Mouse (Mus musculus): ENCODE data around the gene Fopnl.

Fopnl gene

DNA sequence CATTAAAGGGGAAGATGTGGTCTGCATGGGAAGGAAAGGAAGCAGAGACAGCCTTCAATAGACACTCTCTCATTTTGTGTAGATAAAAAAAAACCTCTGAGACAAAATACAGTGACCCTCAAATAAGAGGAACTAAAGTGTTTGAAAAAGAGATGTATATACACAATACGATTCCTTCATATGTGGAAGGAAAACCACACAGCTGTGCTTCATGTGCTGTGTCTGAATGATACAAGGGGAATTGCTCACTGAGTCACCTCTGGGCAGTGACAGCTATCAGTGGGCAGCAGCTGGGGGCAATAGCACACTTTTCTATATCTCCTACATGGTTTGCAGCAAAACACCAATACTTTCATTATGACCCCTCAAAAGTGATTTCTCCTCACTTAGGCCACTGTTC lies 9.8 kb downstream of the Fopnl start:
- no peak for DNase-seq (ENCODE audit: low spot score in 2 of 2)

GRCm38 (mm10) chr16:14306451-14306850 lies 10.8 kb downstream of the Fopnl start:
- DNase-seq (ENCODE audit: low spot score in 2 of 2): no peak

DNA sequence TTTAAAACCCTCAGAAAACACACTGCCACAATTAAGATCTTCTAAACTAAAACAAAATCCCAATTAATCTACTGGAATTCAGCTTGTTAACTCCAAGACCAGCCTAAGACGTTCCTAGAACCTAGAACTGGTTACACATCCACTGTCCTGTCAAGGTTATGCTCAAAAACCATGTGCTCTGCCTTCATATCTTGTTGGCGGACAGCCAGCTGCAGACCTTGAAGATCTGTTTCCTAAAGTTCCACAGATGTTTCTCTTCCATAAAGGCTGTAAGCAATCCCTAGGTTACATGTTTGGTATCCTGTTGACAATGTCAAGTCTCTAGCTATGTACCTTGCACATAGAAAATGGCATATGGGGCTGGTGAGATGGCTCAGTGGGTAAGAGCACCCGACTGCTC lies 12.4 kb downstream of the Fopnl start:
- DNase-seq (ENCODE audit: low spot score in 2 of 2): no peak

DNA sequence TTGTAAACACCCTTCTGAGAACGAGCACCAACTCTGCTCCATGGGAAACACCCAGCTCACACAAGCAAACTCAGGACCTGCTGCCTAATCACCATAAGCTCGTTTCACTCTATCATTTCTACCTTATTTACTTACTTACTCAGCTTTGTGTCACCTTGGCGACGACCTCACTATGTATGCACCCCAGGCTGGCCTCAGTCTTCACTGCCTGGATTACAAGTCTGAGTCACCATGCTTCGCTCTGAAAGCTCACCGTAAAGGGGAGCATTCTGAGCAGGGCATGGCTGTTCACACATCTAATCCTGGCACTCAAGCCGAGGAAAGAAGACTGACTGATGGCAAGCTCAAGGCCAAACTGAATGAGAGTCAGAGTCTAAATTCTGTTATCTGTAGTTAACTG lies 13.5 kb downstream of the Fopnl start:
- DNase-seq (ENCODE audit: low spot score in 2 of 2): no peak

- DNase-seq (ENCODE audit: low spot score in 2 of 2): no peak
These were observed 14.1 kb downstream of the Fopnl start for GRCm38 (mm10) chr16:14303148-14303547.

DNA sequence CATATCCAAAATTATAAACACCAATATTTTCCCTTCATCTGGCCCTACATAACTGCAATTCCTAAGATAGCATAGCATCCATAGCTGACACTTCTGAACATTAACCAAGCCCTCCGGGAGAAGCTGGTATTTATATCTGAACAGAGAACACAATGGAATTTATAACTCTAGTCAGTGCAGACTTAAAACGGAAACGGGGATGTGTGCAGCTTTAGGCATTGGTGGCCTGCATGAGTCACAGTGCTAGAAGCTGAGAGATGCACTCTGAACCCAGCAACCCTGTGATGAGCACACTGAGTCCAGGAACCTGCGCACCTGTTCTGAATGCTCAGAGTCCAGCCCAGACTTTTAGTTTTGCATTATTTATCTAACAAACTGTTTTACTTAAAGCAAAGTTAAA lies 18.7 kb downstream of the Fopnl start:
- no peak for DNase-seq (ENCODE audit: low spot score in 2 of 2)

DNA sequence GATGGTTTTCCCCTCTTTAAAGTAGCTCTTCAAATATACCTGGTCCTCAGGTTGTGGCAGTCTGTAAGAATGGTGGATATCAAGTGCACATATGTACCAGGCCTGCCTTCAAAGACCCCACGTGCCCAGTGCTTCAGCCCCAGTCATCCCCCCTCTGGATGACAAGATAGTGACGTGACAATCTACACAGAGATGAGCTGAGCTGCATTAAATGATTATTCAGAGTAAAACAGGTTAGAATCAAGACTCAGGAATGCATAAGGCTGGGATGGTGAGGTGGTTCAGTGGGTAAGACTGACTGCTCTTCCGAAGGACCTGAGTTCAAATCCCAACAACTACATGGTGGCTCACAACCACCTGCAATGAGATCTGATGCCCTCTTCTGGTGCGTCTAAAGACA lies 19.5 kb downstream of the Fopnl start:
- DNase-seq (ENCODE audit: low spot score in 2 of 2): no peak

GRCm38 (mm10) chr16:14297137-14297536 lies 20.1 kb downstream of the Fopnl start:
- DNase-seq (ENCODE audit: low spot score in 2 of 2): no peak

DNA sequence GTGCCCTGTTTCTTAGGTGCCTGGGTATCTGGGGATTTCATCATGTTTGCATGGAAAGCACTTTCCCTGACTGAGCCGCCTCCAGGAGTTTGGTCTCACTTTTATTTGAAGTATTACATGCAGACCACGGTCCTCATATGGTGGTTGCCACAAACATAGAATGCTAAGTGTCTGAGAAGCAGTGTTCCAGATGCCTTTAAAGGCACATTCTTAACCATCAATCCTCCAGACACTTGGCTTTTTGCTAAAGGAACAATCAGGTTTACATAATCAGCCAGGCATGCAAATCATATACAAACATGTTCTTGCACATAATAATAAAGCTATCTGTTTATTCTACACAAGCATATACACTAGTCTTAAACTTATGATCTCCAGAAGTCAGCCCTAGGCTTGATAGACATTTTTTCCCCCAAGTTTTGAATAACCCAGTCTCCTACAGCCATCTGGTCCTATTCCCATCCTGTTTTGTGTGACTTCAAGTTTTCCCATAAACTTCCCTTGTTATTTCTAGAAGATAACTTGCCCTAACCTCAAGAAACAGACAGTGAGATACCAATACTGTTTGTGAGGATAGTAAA lies 20.6 kb downstream of the Fopnl start:
- no peak for DNase-seq (ENCODE audit: low spot score in 2 of 2)

GRCm38 (mm10) chr16:14295291-14295690 lies 21.9 kb downstream of the Fopnl start:
- DNase-seq (ENCODE audit: low spot score in 2 of 2): no peak

GRCm38 (mm10) chr16:14292205-14293199 lies 24.7 kb downstream of the Fopnl start:
- DNase-seq (ENCODE audit: low spot score in 2 of 2): no peak

GRCm38 (mm10) chr16:14291223-14291622 lies 26.0 kb downstream of the Fopnl start, which contains the start of gene Myh11:
TSS of gene Myh11 (minus strand) at chr16:14291372.
- peak in 1 of 2 experiments; percentile 16 for DNase-seq (ENCODE audit: low spot score in 2 of 2)

GRCm38 (mm10) chr16:14272374-14272965 lies 44.7 kb downstream of the Fopnl start:
- no peak for DNase-seq (ENCODE audit: low spot score in 2 of 2)

DNA sequence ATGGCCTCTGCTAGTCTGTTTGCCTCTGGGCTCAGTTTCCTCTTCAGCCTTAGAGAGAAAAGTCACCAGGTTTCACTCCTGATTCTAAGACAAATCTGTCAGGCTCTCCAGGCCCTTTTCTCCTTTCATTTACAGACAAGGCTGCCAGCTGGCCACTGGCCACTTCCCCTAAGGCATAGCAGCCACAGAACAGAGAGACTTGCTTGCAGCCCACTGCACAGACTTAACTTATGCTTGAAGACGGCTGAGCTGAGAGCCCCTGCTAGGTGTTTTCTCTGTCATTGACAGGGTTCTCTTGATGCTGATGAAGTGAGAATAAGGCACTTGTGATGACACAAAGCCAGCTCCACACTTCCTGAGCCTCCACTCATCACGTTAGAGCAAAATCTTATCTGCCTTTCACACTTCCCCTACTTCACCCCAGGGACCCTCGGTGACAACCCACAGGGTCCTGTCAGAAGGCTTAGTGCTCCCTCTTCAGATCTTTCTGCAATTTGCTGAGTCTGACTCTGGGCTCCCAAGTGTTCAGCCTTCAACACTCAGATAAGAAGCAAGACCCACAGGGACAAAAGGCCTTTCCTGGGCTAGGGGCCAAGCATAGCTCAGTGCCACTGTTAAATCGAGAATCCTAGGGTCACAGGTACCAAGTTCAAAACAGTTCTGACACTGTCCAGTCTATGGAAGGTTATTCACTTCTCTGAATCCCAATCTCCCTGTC lies 51.8 kb downstream of the Fopnl start:
- DNase-seq (ENCODE audit: low spot score in 2 of 2): no peak

- DNase-seq (ENCODE audit: low spot score in 2 of 2): no peak
These were observed 52.7 kb downstream of the Fopnl start for GRCm38 (mm10) chr16:14264504-14264903.

- no peak for DNase-seq (ENCODE audit: low spot score in 2 of 2)
These were observed 54.0 kb downstream of the Fopnl start for GRCm38 (mm10) chr16:14263241-14263640.

GRCm38 (mm10) chr16:14262410-14262809 lies 54.8 kb downstream of the Fopnl start:
- no peak for DNase-seq (ENCODE audit: low spot score in 2 of 2)

DNA sequence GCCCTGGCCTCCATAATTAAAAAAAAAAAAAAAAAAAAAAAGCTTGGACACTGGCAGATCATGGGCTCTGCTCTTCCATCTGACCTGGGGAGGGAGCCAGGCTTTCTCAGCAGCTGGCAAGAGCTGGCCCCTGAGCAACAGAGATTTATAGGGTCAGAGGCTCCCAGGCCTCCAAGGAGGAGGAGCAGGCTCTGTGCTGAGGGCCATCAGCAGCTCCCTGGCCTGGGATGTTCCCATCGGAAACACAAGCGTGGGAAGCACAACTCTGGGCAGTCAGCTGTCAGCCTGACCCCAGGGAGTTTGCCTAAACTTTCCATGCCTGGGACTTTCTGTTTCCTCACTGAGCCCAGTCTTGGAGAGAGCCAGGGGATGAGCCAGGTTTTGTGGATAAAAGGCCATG lies 58.3 kb downstream of the Fopnl start:
- DNase-seq (ENCODE audit: low spot score in 2 of 2): no peak

- no peak for DNase-seq (ENCODE audit: low spot score in 2 of 2)
These were observed 63.6 kb downstream of the Fopnl start for GRCm38 (mm10) chr16:14253586-14253985.

- no peak for DNase-seq (ENCODE audit: low spot score in 2 of 2)
These were observed 64.3 kb downstream of the Fopnl start for GRCm38 (mm10) chr16:14252877-14253276.

DNA sequence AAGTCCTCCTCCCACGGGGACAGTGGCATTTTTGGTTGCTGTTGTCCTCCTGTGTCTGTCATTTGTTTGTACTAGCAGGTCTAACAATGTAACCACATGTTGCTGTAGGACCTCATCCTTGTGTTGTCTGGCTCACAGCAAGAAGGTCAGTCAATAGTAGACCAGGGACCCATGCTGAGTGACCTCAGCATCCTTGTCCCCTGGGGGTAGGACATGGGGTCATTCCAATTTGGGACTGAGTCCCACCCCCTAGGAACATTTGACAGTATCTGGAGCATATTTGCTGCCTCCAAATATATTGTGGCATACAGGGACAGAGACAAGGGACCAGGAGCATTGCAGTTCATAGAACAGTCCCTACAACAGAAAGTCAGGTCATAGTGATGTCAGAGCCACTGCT lies 67.3 kb downstream of the Fopnl start:
- DNase-seq (ENCODE audit: low spot score in 2 of 2): no peak
